10 mouse cellular contexts compared by ENCODE assay signal in genomic region chr12:102695369-102696239, GRCm38 (mm10). TPM values are rescaled to one million over a fixed set of nuclear protein-coding genes. Genes with fewer than 3 reads are reported as not detected.
DNase-seq lines count a peak whose midpoint lies in the region; ATAC-seq and TF ChIP-seq lines count a peak whose summit lies in the region.
"Had no signal": no experiment of that assay in that cellular context is flagged by ENCODE, and none has a peak within 500 bp of the region (broad histone marks: within the 10 kb centered on the region; RNA-seq: fewer than 3 reads in every experiment).

No protein-coding gene starts in this region.

- H3K36me3 ChIP-seq in embryonic facial prominence, embryonic 10.5 days (replicated peaks), result no peaks in the 10 kb centered on the region
- peaks cover 5% of the 10 kb centered on the region for H3K36me3 ChIP-seq in small intestine, adult 2 months (ENCODE audit: control insufficient read depth, insufficient read depth, low read length)
- no peaks in the 10 kb centered on the region for H3K36me3 ChIP-seq in lung, postnatal 0 days (ENCODE audit: insufficient read depth, low read length)
- H3K36me3 ChIP-seq: embryonic facial prominence, embryonic 12.5 days had no signal

- ATAC-seq in lung, postnatal 0 days, result no peak

- no peak for TF ChIP-seq POLR2A in small intestine, adult 2 months (IDR thresholded peaks at IDR 0.05; ENCODE audit: low read depth, low read length)

- no peak overlapping the region for H3K9ac ChIP-seq in lung, postnatal 0 days (replicated peaks; ENCODE audit: low read depth)
- H3K9ac ChIP-seq: embryonic facial prominence, embryonic 12.5 days had no signal

- H3K27ac ChIP-seq in embryonic facial prominence, embryonic 10.5 days (replicated peaks), result peak overlapping the region; percentile 37; the same call in 1 of the 2 replicates
- peak overlapping the region; percentile 24; the same call in 1 of the 2 replicates for H3K27ac ChIP-seq in small intestine, adult 2 months (ENCODE audit: insufficient read depth, low read depth, low read length)
- H3K27ac ChIP-seq in lung, postnatal 0 days (ENCODE audit: low read length), result no peak overlapping the region
- H3K27ac ChIP-seq: embryonic facial prominence, embryonic 12.5 days had no signal

- WGBS in embryonic facial prominence, embryonic 10.5 days, result 59% methylated on average over 18 of the region's 18 CpGs
- WGBS in small intestine, adult 2 months, result 57% methylated on average over 18 of the region's 18 CpGs
- 69% methylated on average over 18 of the region's 18 CpGs for WGBS in lung, postnatal 0 days

- no peak for TF ChIP-seq EP300 in lung, postnatal 0 days (IDR thresholded peaks at IDR 0.05)

- no peak overlapping the region for H3K4me2 ChIP-seq in lung, postnatal 0 days (replicated peaks; ENCODE audit: low read depth, low read length)
- H3K4me2 ChIP-seq: embryonic facial prominence, embryonic 12.5 days had no signal

- no peak for TF ChIP-seq CTCF in small intestine, adult 2 months (IDR thresholded peaks at IDR 0.05; ENCODE audit: extremely low read depth, insufficient read length, insufficient replicate concordance, low read depth, low read length)
- no peak for TF ChIP-seq CTCF in lung, postnatal 0 days (IDR thresholded peaks at IDR 0.05)

- H3K4me3 ChIP-seq in embryonic facial prominence, embryonic 10.5 days, result no peak overlapping the region
- peak overlapping the region; percentile 33 for H3K4me3 ChIP-seq in small intestine, adult 2 months (ENCODE audit: low read depth, low read length)
- H3K4me3 ChIP-seq in lung, postnatal 0 days (ENCODE audit: low read depth, low read length), result no peak overlapping the region
- H3K4me3 ChIP-seq: embryonic facial prominence, embryonic 12.5 days had no signal

- H3K4me1 ChIP-seq in embryonic facial prominence, embryonic 10.5 days, result peaks cover 73% of the 10 kb centered on the region
- H3K4me1 ChIP-seq in small intestine, adult 2 months (ENCODE audit: control insufficient read depth, insufficient read depth, insufficient read length, low read length), result peaks cover 84% of the 10 kb centered on the region
- H3K4me1 ChIP-seq in lung, postnatal 0 days (ENCODE audit: insufficient read depth, low read depth, low read length), result no peaks in the 10 kb centered on the region

- DNase-seq in left cerebral cortex, adult 11 months (ENCODE audit: low spot score), result peak; percentile 67
- no peak for DNase-seq in left cerebral cortex, postnatal 4 days
- no peak for DNase-seq in embryonic facial prominence, embryonic 10.5 days (ENCODE audit: low spot score)
- peak; percentile 58 to 60 for DNase-seq in layer of hippocampus, postnatal 25 days (ENCODE audit: extremely low spot score in 1 of 2, low spot score in 1 of 2)
- no peak for DNase-seq in lung, postnatal 0 days (ENCODE audit: low spot score)
- DNase-seq in lung, postnatal 10 days, result no peak
- DNase-seq in spleen, postnatal 10 days (ENCODE audit: low spot score in 2 of 2), result no peak
- DNase-seq: kidney, adult 9 months had no signal

- intact Hi-C loops in left cerebral cortex, postnatal 4 days (cut with DNase I), result no loop called here

- H3K27me3 ChIP-seq in embryonic facial prominence, embryonic 10.5 days (replicated peaks; ENCODE audit: low read depth, poor library complexity, severe bottlenecking), result no peaks in the 10 kb centered on the region
- H3K27me3 ChIP-seq in small intestine, adult 2 months (ENCODE audit: control insufficient read depth, insufficient read depth, low read length), result no peaks in the 10 kb centered on the region
- H3K27me3 ChIP-seq in lung, postnatal 0 days (replicated peaks; ENCODE audit: insufficient read depth, low read length), result no peaks in the 10 kb centered on the region
- H3K27me3 ChIP-seq: embryonic facial prominence, embryonic 12.5 days had no signal

- no peaks in the 10 kb centered on the region for H3K9me3 ChIP-seq in embryonic facial prominence, embryonic 10.5 days
- no peaks in the 10 kb centered on the region for H3K9me3 ChIP-seq in lung, postnatal 0 days (ENCODE audit: low read length)
- H3K9me3 ChIP-seq: embryonic facial prominence, embryonic 12.5 days had no signal

RNA-seq across cellular contexts. Expression of gene Itpk1, which starts 9.1 kb away (rescaled TPM):
- total RNA-seq in left cerebral cortex, postnatal 4 days (2021), result 10 to 100 TPM; 80.2 to 88.1 TPM
- polyA plus RNA-seq in embryonic facial prominence, embryonic 10.5 days (2016; fragmentation: Nextera tagmentation; extraction: Ambion mirVana), result 13.7 and 17.7 TPM in 2 replicates
- total RNA-seq in layer of hippocampus, postnatal 25 days (2021), result 10 to 100 TPM; 56.4 to 66.2 TPM
- polyA plus RNA-seq in small intestine, adult 2 months (2012; rRNA removed), result 104 and 324 TPM in 2 replicates
- 9.7 and 10.9 TPM in 2 replicates for polyA plus RNA-seq in lung, postnatal 0 days (2015; fragmentation: Nextera tagmentation; extraction: Ambion mirVana)

RNA-seq across cellular contexts. Expression of gene Moap1, which starts 47.9 kb away (rescaled TPM):
- 10 to 100 TPM; 28.3 to 30.3 TPM for total RNA-seq in left cerebral cortex, postnatal 4 days (2021)
- 35.4 and 36.9 TPM in 2 replicates for polyA plus RNA-seq in embryonic facial prominence, embryonic 10.5 days (2016; fragmentation: Nextera tagmentation; extraction: Ambion mirVana)
- 10 to 100 TPM; 25.2 to 26.3 TPM for total RNA-seq in layer of hippocampus, postnatal 25 days (2021)
- 0.30 and 0.74 TPM in 2 replicates for polyA plus RNA-seq in small intestine, adult 2 months (2012; rRNA removed)
- polyA plus RNA-seq in lung, postnatal 0 days (2015; fragmentation: Nextera tagmentation; extraction: Ambion mirVana), result 9.7 and 10.1 TPM in 2 replicates

RNA-seq across cellular contexts. Expression of gene Tmem251, which starts 48.0 kb away (rescaled TPM):
- total RNA-seq in left cerebral cortex, postnatal 4 days (2021), result 1 to 10 TPM; 5.3 to 6.0 TPM
- polyA plus RNA-seq in embryonic facial prominence, embryonic 10.5 days (2016; fragmentation: Nextera tagmentation; extraction: Ambion mirVana), result 9.7 and 11.2 TPM in 2 replicates
- total RNA-seq in layer of hippocampus, postnatal 25 days (2021), result 1 to 10 TPM; 4.8 to 5.4 TPM
- polyA plus RNA-seq in small intestine, adult 2 months (2012; rRNA removed), result 1.7 and 2.4 TPM in 2 replicates
- polyA plus RNA-seq in lung, postnatal 0 days (2015; fragmentation: Nextera tagmentation; extraction: Ambion mirVana), result 9.9 and 12.5 TPM in 2 replicates

Comparison
In these comparisons a context has a peak if more than half of its experiments do, and no peak if none do; other contexts are left out.
1. DNase-seq: peak in left cerebral cortex, adult 11 months (single experiment) and layer of hippocampus, postnatal 25 days (2 of 2); none in left cerebral cortex, postnatal 4 days (single experiment), embryonic facial prominence, embryonic 10.5 days (single experiment), lung, postnatal 0 days (single experiment), lung, postnatal 10 days (single experiment) and spleen, postnatal 10 days (0 of 2).